8 mouse cellular contexts compared by ENCODE assay signal in genomic region chr11:102082322-102082721, GRCm38 (mm10). TPM values are rescaled to one million over a fixed set of nuclear protein-coding genes. Genes with fewer than 3 reads are reported as not detected.
DNase-seq lines count a peak whose midpoint lies in the region; ATAC-seq and TF ChIP-seq lines count a peak whose summit lies in the region.

No protein-coding gene starts in this region.

- TF ChIP-seq CTCF in ES-Bruce4 (IDR thresholded peaks at IDR 0.05; ENCODE audit: low read depth, low read length) = no peak

- H3K9ac ChIP-seq in ES-Bruce4 (ENCODE audit: low read depth, poor library complexity, severe bottlenecking) = 0 out of 2 replicates have a peak overlapping the region, but pooled peaks have one; percentile 11
- peak overlapping the region; percentile 76 for H3K9ac ChIP-seq in forebrain, embryonic 16.5 days (replicated peaks; ENCODE audit: low read depth, low read length)
- H3K9ac ChIP-seq in liver, embryonic 15.5 days = peak overlapping the region; percentile 15; the same call in 1 of the 2 replicates
- H3K9ac ChIP-seq in neural tube, embryonic 14.5 days (replicated peaks; ENCODE audit: low read depth, low read length) = peak overlapping the region; percentile 32

- WGBS in forebrain, embryonic 16.5 days = under 1% methylated on average over 18 of the region's 18 CpGs
- WGBS in liver, embryonic 15.5 days (ENCODE audit: insufficient replicate concordance) = 1% methylated on average over 18 of the region's 18 CpGs
- WGBS in neural tube, embryonic 14.5 days = 0% methylated on average over 18 of the region's 18 CpGs

- intact Hi-C loops in heart, postnatal 36 days (cut with DNase I) = no loop called here

- H3K9me3 ChIP-seq in ES-Bruce4 (replicated peaks; ENCODE audit: control insufficient read depth, insufficient read depth, low read length, poor library complexity, severe bottlenecking) = no peaks in the 10 kb centered on the region
- H3K9me3 ChIP-seq in forebrain, embryonic 16.5 days (ENCODE audit: control insufficient read depth, low read length) = no peaks in the 10 kb centered on the region
- no peaks in the 10 kb centered on the region for H3K9me3 ChIP-seq in liver, embryonic 15.5 days (replicated peaks)
- no peaks in the 10 kb centered on the region for H3K9me3 ChIP-seq in neural tube, embryonic 14.5 days (ENCODE audit: control insufficient read depth, low read length)

- no peaks in the 10 kb centered on the region for H3K4me1 ChIP-seq in ES-Bruce4 (ENCODE audit: control insufficient read depth, insufficient read depth, low read length)
- peaks cover 34% of the 10 kb centered on the region for H3K4me1 ChIP-seq in forebrain, embryonic 16.5 days (replicated peaks; ENCODE audit: control insufficient read depth, insufficient read depth, low read length)
- peaks cover 35% of the 10 kb centered on the region for H3K4me1 ChIP-seq in liver, embryonic 15.5 days (replicated peaks)
- peaks cover 9% of the 10 kb centered on the region for H3K4me1 ChIP-seq in neural tube, embryonic 14.5 days (ENCODE audit: control insufficient read depth, insufficient read depth, low read length)

- TF ChIP-seq POLR2A in ES-Bruce4 (IDR thresholded peaks at IDR 0.05; ENCODE audit: insufficient read depth, low read length) = no peak

- H3K27ac ChIP-seq in ES-Bruce4 (ENCODE audit: insufficient read depth, low read length) = no peak overlapping the region
- no peak overlapping the region for H3K27ac ChIP-seq in forebrain, embryonic 16.5 days (ENCODE audit: low read length)
- no peak overlapping the region for H3K27ac ChIP-seq in liver, embryonic 15.5 days (replicated peaks)
- no peak overlapping the region for H3K27ac ChIP-seq in neural tube, embryonic 14.5 days (ENCODE audit: low read depth, low read length)

- peak; percentile 68 for DNase-seq in brain, embryonic 18.5 days (ENCODE audit: low read depth, low spot score)
- peak; percentile 36 to 43 for DNase-seq in heart, postnatal 36 days
- DNase-seq in layer of hippocampus, adult 18-20 months (ENCODE audit: low spot score in 2 of 2) = peak; percentile 79 to 88

- peak; percentile 90 for ATAC-seq in forebrain, embryonic 16.5 days
- ATAC-seq in liver, embryonic 15.5 days (ENCODE audit: insufficient read depth) = peak; percentile 59
- ATAC-seq in neural tube, embryonic 14.5 days (ENCODE audit: low read depth) = peak; percentile 84
- no peak for ATAC-seq in inflammation-experienced regulatory T-cells, adult 6 months

- no peak for TF ChIP-seq EP300 in ES-Bruce4 (IDR thresholded peaks at IDR 0.05; ENCODE audit: insufficient read depth, low read depth, low read length)

- H3K36me3 ChIP-seq in ES-Bruce4 (ENCODE audit: control insufficient read depth, insufficient read depth, low read length, poor library complexity, severe bottlenecking) = no peaks in the 10 kb centered on the region
- peaks cover 2% of the 10 kb centered on the region; the same call in 1 of the 2 replicates for H3K36me3 ChIP-seq in forebrain, embryonic 16.5 days (ENCODE audit: control insufficient read depth, insufficient read depth)
- peaks cover 36% of the 10 kb centered on the region for H3K36me3 ChIP-seq in liver, embryonic 15.5 days (replicated peaks)
- H3K36me3 ChIP-seq in neural tube, embryonic 14.5 days (ENCODE audit: control insufficient read depth, insufficient read depth, low read length) = no peaks in the 10 kb centered on the region; the same call in 1 of the 2 replicates

- peak overlapping the region; percentile 97 for H3K4me2 ChIP-seq in forebrain, embryonic 16.5 days (ENCODE audit: low read length)
- H3K4me2 ChIP-seq in liver, embryonic 15.5 days = peak overlapping the region; percentile 62
- H3K4me2 ChIP-seq in neural tube, embryonic 14.5 days (ENCODE audit: low read depth, low read length) = peak overlapping the region; percentile 61

- no peaks in the 10 kb centered on the region for H3K27me3 ChIP-seq in ES-Bruce4 (ENCODE audit: control insufficient read depth, insufficient read depth, low read length, poor library complexity, severe bottlenecking)
- no peaks in the 10 kb centered on the region for H3K27me3 ChIP-seq in forebrain, embryonic 16.5 days (replicated peaks; ENCODE audit: control insufficient read depth, insufficient read depth, low read length)
- H3K27me3 ChIP-seq in liver, embryonic 15.5 days = peaks cover 14% of the 10 kb centered on the region
- H3K27me3 ChIP-seq in neural tube, embryonic 14.5 days (ENCODE audit: control insufficient read depth, insufficient read depth, low read length) = no peaks in the 10 kb centered on the region

- H3K4me3 ChIP-seq in ES-Bruce4 (ENCODE audit: low read depth, low read length) = peak overlapping the region; percentile 54
- peak overlapping the region; percentile 53 for H3K4me3 ChIP-seq in forebrain, embryonic 16.5 days (replicated peaks; ENCODE audit: low read length)
- peak overlapping the region; percentile 31 for H3K4me3 ChIP-seq in liver, embryonic 15.5 days (replicated peaks)
- peak overlapping the region; percentile 26 for H3K4me3 ChIP-seq in neural tube, embryonic 14.5 days (ENCODE audit: low read depth, low read length)

RNA-seq across cellular contexts. Expression of gene Mpp2, which starts 6.0 kb away (rescaled TPM):
- 3.4 and 3.6 TPM in 2 replicates for polyA plus RNA-seq in ES-Bruce4 (2011; ENCODE audit: insufficient read depth, insufficient read length, low read depth, missing spikeins)
- 21.0 and 24.1 TPM in 2 replicates for polyA plus RNA-seq in forebrain, embryonic 16.5 days (2015; fragmentation: Nextera tagmentation; extraction: Ambion mirVana)
- total RNA-seq in heart, postnatal 36 days (2021) = 1 to 10 TPM; 2.1 to 3.1 TPM
- 100 to 1,000 TPM; 142 to 147 TPM for total RNA-seq in layer of hippocampus, adult 18-20 months (2021)
- 11.5 and 13.3 TPM in 2 replicates for polyA plus RNA-seq in liver, embryonic 15.5 days (2015; fragmentation: Nextera tagmentation; extraction: Ambion mirVana)
- 25.4 and 25.7 TPM in 2 replicates for polyA plus RNA-seq in neural tube, embryonic 14.5 days (2014; fragmentation: Nextera tagmentation; extraction: Ambion mirVana)
- 1 to 10 TPM; 1.8 to 6.9 (median 3.5) TPM for polyA plus RNA-seq in inflammation-experienced regulatory T-cells, adult 6 months (2017; shearing (Covaris generic))

RNA-seq across cellular contexts. Expression of gene Ppy, which starts 18.8 kb away (rescaled TPM):
- polyA plus RNA-seq in ES-Bruce4 (2011; ENCODE audit: insufficient read depth, insufficient read length, low read depth, missing spikeins) = not detected in 2 replicates
- polyA plus RNA-seq in forebrain, embryonic 16.5 days (2015; fragmentation: Nextera tagmentation; extraction: Ambion mirVana) = not detected in 2 replicates
- not detected for total RNA-seq in heart, postnatal 36 days (2021)
- total RNA-seq in layer of hippocampus, adult 18-20 months (2021) = not detected
- not detected in 2 replicates for polyA plus RNA-seq in liver, embryonic 15.5 days (2015; fragmentation: Nextera tagmentation; extraction: Ambion mirVana)
- polyA plus RNA-seq in neural tube, embryonic 14.5 days (2014; fragmentation: Nextera tagmentation; extraction: Ambion mirVana) = not detected in 2 replicates
- polyA plus RNA-seq in inflammation-experienced regulatory T-cells, adult 6 months (2017; shearing (Covaris generic)) = not detected

RNA-seq across cellular contexts. Expression of gene Pyy, which starts 25.3 kb away (rescaled TPM):
- polyA plus RNA-seq in ES-Bruce4 (2011; ENCODE audit: insufficient read depth, insufficient read length, low read depth, missing spikeins) = not detected in 2 replicates
- polyA plus RNA-seq in forebrain, embryonic 16.5 days (2015; fragmentation: Nextera tagmentation; extraction: Ambion mirVana) = not detected in 2 replicates
- total RNA-seq in heart, postnatal 36 days (2021) = not detected
- total RNA-seq in layer of hippocampus, adult 18-20 months (2021) = not detected
- 0.29 and 0.71 TPM in 2 replicates for polyA plus RNA-seq in liver, embryonic 15.5 days (2015; fragmentation: Nextera tagmentation; extraction: Ambion mirVana)
- not detected in 2 replicates for polyA plus RNA-seq in neural tube, embryonic 14.5 days (2014; fragmentation: Nextera tagmentation; extraction: Ambion mirVana)
- not detected for polyA plus RNA-seq in inflammation-experienced regulatory T-cells, adult 6 months (2017; shearing (Covaris generic))

RNA-seq across cellular contexts. Expression of gene Cd300lg, which starts 41.0 kb away (rescaled TPM):
- not detected in 2 replicates for polyA plus RNA-seq in ES-Bruce4 (2011; ENCODE audit: insufficient read depth, insufficient read length, low read depth, missing spikeins)
- polyA plus RNA-seq in forebrain, embryonic 16.5 days (2015; fragmentation: Nextera tagmentation; extraction: Ambion mirVana) = 0.26 and 0.46 TPM in 2 replicates
- 10 to 100 TPM; 68.3 to 69.5 TPM for total RNA-seq in heart, postnatal 36 days (2021)
- total RNA-seq in layer of hippocampus, adult 18-20 months (2021) = not detected
- 0.69 and 0.82 TPM in 2 replicates for polyA plus RNA-seq in liver, embryonic 15.5 days (2015; fragmentation: Nextera tagmentation; extraction: Ambion mirVana)
- polyA plus RNA-seq in neural tube, embryonic 14.5 days (2014; fragmentation: Nextera tagmentation; extraction: Ambion mirVana) = 0.31 and 0.44 TPM in 2 replicates
- polyA plus RNA-seq in inflammation-experienced regulatory T-cells, adult 6 months (2017; shearing (Covaris generic)) = under 1 TPM in 1 of 3 experiments, not detected in 2; 0.14 TPM

RNA-seq across cellular contexts. Expression of gene Mpp3, which starts 54.1 kb away (rescaled TPM):
- polyA plus RNA-seq in ES-Bruce4 (2011; ENCODE audit: insufficient read depth, insufficient read length, low read depth, missing spikeins) = 3.8 and 6.3 TPM in 2 replicates
- 49.3 and 55.2 TPM in 2 replicates for polyA plus RNA-seq in forebrain, embryonic 16.5 days (2015; fragmentation: Nextera tagmentation; extraction: Ambion mirVana)
- 1 to 10 TPM; 1.7 to 1.9 TPM for total RNA-seq in heart, postnatal 36 days (2021)
- 10 to 100 TPM; 85.5 to 88.9 TPM for total RNA-seq in layer of hippocampus, adult 18-20 months (2021)
- polyA plus RNA-seq in liver, embryonic 15.5 days (2015; fragmentation: Nextera tagmentation; extraction: Ambion mirVana) = 0.24 and 0.53 TPM in 2 replicates
- polyA plus RNA-seq in neural tube, embryonic 14.5 days (2014; fragmentation: Nextera tagmentation; extraction: Ambion mirVana) = 57.0 and 57.3 TPM in 2 replicates
- polyA plus RNA-seq in inflammation-experienced regulatory T-cells, adult 6 months (2017; shearing (Covaris generic)) = under 1 TPM in 1 of 3 experiments, not detected in 2; 0.25 TPM

Comparison
In these comparisons a context has a peak if more than half of its experiments do, and no peak if none do; other contexts are left out.
1. H3K9ac ChIP-seq: peak in every context shown above with its lines; median percentile 76 in forebrain, embryonic 16.5 days; 32 in neural tube, embryonic 14.5 days; 15 in liver, embryonic 15.5 days; 11 in ES-Bruce4.